Comparison of ENCODE assay signal across 23 mouse cellular contexts in genomic region chr1:121631466-121631865, GRCm38 (mm10).
"Had no signal": no experiment of that assay in that cellular context is flagged by ENCODE, and none has a peak within 500 bp of the region (broad histone marks: within the 10 kb centered on the region; RNA-seq: fewer than 3 reads in every experiment).

No protein-coding gene starts in this region.

- H3K4me2 ChIP-seq: limb, embryonic 12.5 days; liver, embryonic 12.5 days; liver, embryonic 15.5 days; lung, embryonic 15.5 days; midbrain, embryonic 13.5 days; neural tube, embryonic 13.5 days had no signal

- H3K4me3 ChIP-seq: layer of hippocampus, adult 2 months; left cerebral cortex, adult 2 months; limb, embryonic 12.5 days; liver, embryonic 12.5 days; liver, embryonic 15.5 days; lung, embryonic 15.5 days; megakaryocyte, embryonic 14.5 days; midbrain, embryonic 10.5 days; midbrain, embryonic 13.5 days; myocyte; neural tube, embryonic 13.5 days had no signal

- DNase-seq: kidney, postnatal 25 days; layer of hippocampus, postnatal 36 days; liver; lung, adult 18-20 months; lung, postnatal 10 days; lung, postnatal 36 days; retina, postnatal 1 day; right cerebral cortex, postnatal 25 days; thymus, adult 18-20 months; thymus, postnatal 36 days had no signal

- H3K9ac ChIP-seq: limb, embryonic 12.5 days; liver, embryonic 12.5 days; liver, embryonic 15.5 days; lung, embryonic 15.5 days; midbrain, embryonic 13.5 days; neural tube, embryonic 13.5 days had no signal

- H3K4me1 ChIP-seq: limb, embryonic 12.5 days; liver, embryonic 12.5 days; liver, embryonic 15.5 days; lung, embryonic 15.5 days; megakaryocyte, embryonic 14.5 days; midbrain, embryonic 10.5 days; midbrain, embryonic 13.5 days; neural tube, embryonic 13.5 days had no signal

- H3K27ac ChIP-seq: kidney, postnatal 0 days; layer of hippocampus, adult 2 months; left cerebral cortex, adult 2 months; limb, embryonic 12.5 days; liver, embryonic 12.5 days; liver, embryonic 15.5 days; lung, embryonic 15.5 days; midbrain, embryonic 10.5 days; midbrain, embryonic 13.5 days; neural tube, embryonic 13.5 days had no signal

- ATAC-seq: liver, embryonic 12.5 days; midbrain, embryonic 13.5 days; midbrain, embryonic 16.5 days had no signal

- H3K27me3 ChIP-seq: limb, embryonic 12.5 days; liver, embryonic 12.5 days; liver, embryonic 15.5 days; lung, embryonic 15.5 days; megakaryocyte, embryonic 14.5 days; midbrain, embryonic 13.5 days; neural tube, embryonic 13.5 days had no signal

- H3K36me3 ChIP-seq: limb, embryonic 12.5 days; liver, embryonic 12.5 days; liver, embryonic 15.5 days; lung, embryonic 15.5 days; midbrain, embryonic 10.5 days; midbrain, embryonic 13.5 days; neural tube, embryonic 13.5 days had no signal

- H3K9me3 ChIP-seq: limb, embryonic 12.5 days; liver, embryonic 12.5 days; liver, embryonic 15.5 days; lung, embryonic 15.5 days; midbrain, embryonic 10.5 days; midbrain, embryonic 13.5 days; neural tube, embryonic 13.5 days had no signal
